Mouse (Mus musculus): Measurements from ENCODE around the gene Nod1.
"Not testable (repeated sequence)": the region's sequence is repeated elsewhere in the genome, so short reads cannot be mapped to it uniquely, and the experiment has no call there.

Nod1 gene

GRCm38 (mm10) chr6:54979426-54979825 lies 7.0 kb upstream of the Nod1 start:
- DNase-seq (ENCODE audit: low spot score) = no peak

GRCm38 (mm10) chr6:54975616-54976015 lies 3.2 kb upstream of the Nod1 start:
- no peak for DNase-seq (ENCODE audit: low spot score)

- no peak for DNase-seq (ENCODE audit: low spot score)
Observed at GRCm38 (mm10) chr6:54974501-54974900, 2.1 kb upstream of the Nod1 start.

- no peak for DNase-seq (ENCODE audit: low spot score)
Observed at GRCm38 (mm10) chr6:54972929-54973211, 458 bp upstream of the Nod1 start.

GRCm38 (mm10) chr6:54971731-54972110 lies 691 bp downstream of the Nod1 start:
- no peak for DNase-seq (ENCODE audit: low spot score)

GRCm38 (mm10) chr6:54970506-54970905 lies 1.9 kb downstream of the Nod1 start:
- DNase-seq (ENCODE audit: low spot score) = no peak

GRCm38 (mm10) chr6:54969801-54970200 lies 2.6 kb downstream of the Nod1 start:
- DNase-seq (ENCODE audit: low spot score) = no peak

GRCm38 (mm10) chr6:54967591-54967990 lies 4.8 kb downstream of the Nod1 start:
- DNase-seq (ENCODE audit: low spot score) = no peak

- DNase-seq (ENCODE audit: low spot score) = no peak
Observed at GRCm38 (mm10) chr6:54965234-54965633, 7.2 kb downstream of the Nod1 start.

- no peak for DNase-seq (ENCODE audit: low spot score)
Observed at GRCm38 (mm10) chr6:54964755-54965154, 7.7 kb downstream of the Nod1 start.

- no peak for DNase-seq (ENCODE audit: low spot score)
Observed at GRCm38 (mm10) chr6:54963599-54963998, 8.8 kb downstream of the Nod1 start.

- DNase-seq (ENCODE audit: low spot score) = no peak
Observed at GRCm38 (mm10) chr6:54957655-54958054, 14.8 kb downstream of the Nod1 start.

- DNase-seq (ENCODE audit: low spot score) = no peak
Observed at GRCm38 (mm10) chr6:54956425-54956824, 16.0 kb downstream of the Nod1 start.

- DNase-seq (ENCODE audit: low spot score) = no peak
Observed at GRCm38 (mm10) chr6:54955949-54956348, 16.5 kb downstream of the Nod1 start.

GRCm38 (mm10) chr6:54954659-54955414 lies 17.6 kb downstream of the Nod1 start:
- no peak for DNase-seq (ENCODE audit: low spot score)

- not testable (repeated sequence) for DNase-seq (ENCODE audit: low spot score)
Observed at GRCm38 (mm10) chr6:54953399-54953798, 19.0 kb downstream of the Nod1 start.

- no peak for DNase-seq (ENCODE audit: low spot score)
Observed at GRCm38 (mm10) chr6:54952542-54952941, 19.9 kb downstream of the Nod1 start.

- DNase-seq (ENCODE audit: low spot score) = no peak
Observed at GRCm38 (mm10) chr6:54948682-54949081, 23.7 kb downstream of the Nod1 start.

- DNase-seq (ENCODE audit: low spot score) = no peak
Observed at GRCm38 (mm10) chr6:54946241-54946953, 26.0 kb downstream of the Nod1 start.

GRCm38 (mm10) chr6:54944551-54944950 lies 27.9 kb downstream of the Nod1 start:
- DNase-seq (ENCODE audit: low spot score) = no peak

- no peak for DNase-seq (ENCODE audit: low spot score)
Observed at GRCm38 (mm10) chr6:54943753-54944152, 28.7 kb downstream of the Nod1 start.

- no peak for DNase-seq (ENCODE audit: low spot score)
Observed at GRCm38 (mm10) chr6:54943292-54943691, 29.1 kb downstream of the Nod1 start.

- no peak for DNase-seq (ENCODE audit: low spot score)
Observed at GRCm38 (mm10) chr6:54941149-54941548, 31.3 kb downstream of the Nod1 start.

- no peak for DNase-seq (ENCODE audit: low spot score)
Observed at GRCm38 (mm10) chr6:54940126-54940525, 32.3 kb downstream of the Nod1 start.
